Mouse (Mus musculus) T-helper 2 cell (primary cell): ENCODE data around the gene Ttll4.

Source experiments
- in situ Hi-C: fragments of 300-600 bp; cut with MboI, MseI; formaldehyde crosslinking; loops from one replicate; pipeline ENCODE4 v1.15.1; 2025; ENCODE audit warnings: high pct_unique_total_duplicates

The Ttll4 gene

GRCm38 (mm10) chr1:74709566-74709965, 48.0 kb downstream of the Ttll4 start:
- in situ Hi-C loops: loop anchor here (25.0 kb wide), 1 partner anchor 1853 kb away; no protein-coding TSS in a partner anchor

- in situ Hi-C loops: loop anchor here (10.0 to 25.0 kb wide), 2 partner anchors 413 to 1850 kb away; partner anchors contain the start of gene Nhej1
Measured at GRCm38 (mm10) chr1:74712046-74712445, 50.5 kb downstream of the Ttll4 start.

GRCm38 (mm10) chr1:74712461-74713098, 51.0 kb downstream of the Ttll4 start:
- in situ Hi-C loops: loop anchor here (10.0 to 25.0 kb wide), 2 partner anchors 412 to 1850 kb away; partner anchors contain the start of gene Nhej1

- in situ Hi-C loops: loop anchor here (10.0 to 25.0 kb wide), 2 partner anchors 412 to 1849 kb away; partner anchors contain the start of gene Nhej1
Measured at GRCm38 (mm10) chr1:74713099-74713858, 51.7 kb downstream of the Ttll4 start, which contains the start of gene Cyp27a1. Cyp27a1 (plus strand) TSS chr1:74713574.

GRCm38 (mm10) chr1:74713859-74714730, 52.5 kb downstream of the Ttll4 start:
- in situ Hi-C loops: loop anchor here (10.0 to 25.0 kb wide), 2 partner anchors 411 to 1848 kb away; partner anchors contain the start of gene Nhej1

- in situ Hi-C loops: loop anchor here (10.0 to 25.0 kb wide), 2 partner anchors 410 to 1847 kb away; partner anchors contain the start of gene Nhej1
Measured at GRCm38 (mm10) chr1:74714967-74715366, 53.4 kb downstream of the Ttll4 start.

GRCm38 (mm10) chr1:74715468-74715867, 53.9 kb downstream of the Ttll4 start:
- in situ Hi-C loops: loop anchor here (10.0 to 25.0 kb wide), 2 partner anchors 409 to 1847 kb away; partner anchors contain the start of gene Nhej1

- in situ Hi-C loops: loop anchor here (10.0 to 25.0 kb wide), 2 partner anchors 409 to 1846 kb away; partner anchors contain the start of gene Nhej1
Measured at GRCm38 (mm10) chr1:74715886-74716285, 54.3 kb downstream of the Ttll4 start.

GRCm38 (mm10) chr1:74718113-74718512, 56.6 kb downstream of the Ttll4 start:
- in situ Hi-C loops: loop anchor here (10.0 to 25.0 kb wide), 2 partner anchors 407 to 1844 kb away; partner anchors contain the start of gene Nhej1

GRCm38 (mm10) chr1:74719281-74719680, 57.7 kb downstream of the Ttll4 start:
- in situ Hi-C loops: loop anchor here (10.0 to 25.0 kb wide), 2 partner anchors 406 to 1843 kb away; partner anchors contain the start of gene Nhej1

GRCm38 (mm10) chr1:74721657-74722056, 60.1 kb downstream of the Ttll4 start:
- in situ Hi-C loops: loop anchor here (25.0 kb wide), 1 partner anchor 1841 kb away; no protein-coding TSS in a partner anchor

GRCm38 (mm10) chr1:74723748-74724147, 62.2 kb downstream of the Ttll4 start:
- in situ Hi-C loops: loop anchor here (25.0 kb wide), 1 partner anchor 1839 kb away; no protein-coding TSS in a partner anchor

GRCm38 (mm10) chr1:74726114-74726513, 64.6 kb downstream of the Ttll4 start:
- in situ Hi-C loops: no loop called here

- in situ Hi-C loops: no loop called here
Measured at GRCm38 (mm10) chr1:74726674-74727073, 65.1 kb downstream of the Ttll4 start.

GRCm38 (mm10) chr1:74728446-74728845, 66.9 kb downstream of the Ttll4 start:
- in situ Hi-C loops: no loop called here

- in situ Hi-C loops: no loop called here
Measured at GRCm38 (mm10) chr1:74736977-74737376, 75.4 kb downstream of the Ttll4 start.

GRCm38 (mm10) chr1:74737500-74737899, 76.0 kb downstream of the Ttll4 start:
- in situ Hi-C loops: no loop called here

GRCm38 (mm10) chr1:74740846-74741245, 79.3 kb downstream of the Ttll4 start:
- in situ Hi-C loops: no loop called here

GRCm38 (mm10) chr1:74747335-74747734, 85.8 kb downstream of the Ttll4 start:
- in situ Hi-C loops: no loop called here

- in situ Hi-C loops: no loop called here
Measured at GRCm38 (mm10) chr1:74748643-74749271, 87.2 kb downstream of the Ttll4 start, which contains the start of gene Prkag3. Prkag3 (minus strand) TSS chr1:74749221.
